Mouse (Mus musculus): ENCODE measurements around the gene Cers6. TPM values are rescaled to one million over a fixed set of nuclear protein-coding genes. Genes with fewer than 3 reads are reported as not detected.

The Cers6 gene
- polyA plus RNA-seq, 1 experiment from 2014 or later = 70.7 TPM

GRCm38 (mm10) chr2:68932656-68933055 lies 71.4 kb downstream of the Cers6 start:
- ATAC-seq (replicated peaks) = no peak
- WGBS = 58% methylated on average over 4 of the region's 4 CpGs
- H3K36me3 ChIP-seq (replicated peaks) = no peaks in the 10 kb centered on the region
- H3K27ac ChIP-seq = no peak overlapping the region
- H3K9ac ChIP-seq = no peak overlapping the region
- no peaks in the 10 kb centered on the region for H3K4me1 ChIP-seq
- no peak overlapping the region for H3K4me2 ChIP-seq
- no peaks in the 10 kb centered on the region for H3K27me3 ChIP-seq (replicated peaks)
- H3K9me3 ChIP-seq = no peaks in the 10 kb centered on the region
- H3K4me3 ChIP-seq = no peak overlapping the region

- Histone ChIP-seq H3K27me3 (replicated peaks) (no peaks in the 10 kb centered on the region), H3K27ac (no peak overlapping the region), H3K4me1 (no peaks in the 10 kb centered on the region), H3K4me2 (no peak overlapping the region), H3K9ac (no peak overlapping the region), H3K4me3 (no peak overlapping the region), H3K36me3 (replicated peaks) (no peaks in the 10 kb centered on the region), H3K9me3 (no peaks in the 10 kb centered on the region)
- WGBS = 90% methylated on average over 6 of the region's 6 CpGs
- ATAC-seq (replicated peaks) = no peak
These were observed 73.4 kb downstream of the Cers6 start for GRCm38 (mm10) chr2:68934651-68935050.

GRCm38 (mm10) chr2:68935721-68936294 lies 74.6 kb downstream of the Cers6 start:
- 90% methylated on average over 2 of the region's 2 CpGs for WGBS

GRCm38 (mm10) chr2:68936773-68937172 lies 75.5 kb downstream of the Cers6 start:
- Histone ChIP-seq H3K4me3 (no peak overlapping the region), H3K9ac (no peak overlapping the region), H3K9me3 (no peaks in the 10 kb centered on the region), H3K36me3 (replicated peaks) (no peaks in the 10 kb centered on the region), H3K4me2 (no peak overlapping the region), H3K27me3 (replicated peaks) (no peaks in the 10 kb centered on the region), H3K4me1 (no peaks in the 10 kb centered on the region), H3K27ac (no peak overlapping the region)
- WGBS = 85% methylated on average over 4 of the region's 4 CpGs
- no peak for ATAC-seq (replicated peaks)

More at GRCm38 (mm10) chr2:68935721-68936294, 74.6 kb downstream of the Cers6 start:
- Histone ChIP-seq H3K4me3 (no peak overlapping the region), H3K27ac (no peak overlapping the region), H3K27me3 (replicated peaks) (no peaks in the 10 kb centered on the region), H3K9me3 (no peaks in the 10 kb centered on the region), H3K36me3 (replicated peaks) (no peaks in the 10 kb centered on the region), H3K4me2 (no peak overlapping the region), H3K9ac (no peak overlapping the region), H3K4me1 (no peaks in the 10 kb centered on the region)
- no peak for ATAC-seq (replicated peaks)

GRCm38 (mm10) chr2:68937833-68938232 lies 76.6 kb downstream of the Cers6 start:
- Histone ChIP-seq H3K4me3 (no peak overlapping the region), H3K36me3 (replicated peaks) (no peaks in the 10 kb centered on the region), H3K4me1 (no peaks in the 10 kb centered on the region), H3K9ac (no peak overlapping the region), H3K27me3 (replicated peaks) (no peaks in the 10 kb centered on the region), H3K4me2 (no peak overlapping the region), H3K9me3 (no peaks in the 10 kb centered on the region), H3K27ac (no peak overlapping the region)
- ATAC-seq (replicated peaks) = no peak
- 97% methylated on average over 3 of the region's 3 CpGs for WGBS

GRCm38 (mm10) chr2:68944898-68945297 lies 83.7 kb downstream of the Cers6 start:
- no peak overlapping the region for H3K4me3 ChIP-seq
- no peak overlapping the region for H3K4me2 ChIP-seq
- no peak for ATAC-seq (replicated peaks)
- H3K36me3 ChIP-seq (replicated peaks) = 0 out of 2 replicates have a peak, but pooled peaks cover 9% of the 10 kb centered on the region
- no peak overlapping the region for H3K27ac ChIP-seq
- H3K4me1 ChIP-seq = no peaks in the 10 kb centered on the region
- WGBS = 82% methylated on average over 2 of the region's 2 CpGs
- H3K9ac ChIP-seq = no peak overlapping the region
- no peaks in the 10 kb centered on the region for H3K27me3 ChIP-seq (replicated peaks)
- no peaks in the 10 kb centered on the region for H3K9me3 ChIP-seq

GRCm38 (mm10) chr2:68945976-68946375 lies 84.7 kb downstream of the Cers6 start:
- H3K4me2 ChIP-seq = no peak overlapping the region
- no peaks in the 10 kb centered on the region for H3K4me1 ChIP-seq
- no peak overlapping the region for H3K4me3 ChIP-seq
- H3K27ac ChIP-seq = no peak overlapping the region
- 0 out of 2 replicates have a peak, but pooled peaks cover 9% of the 10 kb centered on the region for H3K36me3 ChIP-seq (replicated peaks)
- no peaks in the 10 kb centered on the region for H3K27me3 ChIP-seq (replicated peaks)
- WGBS = 94% methylated on average over 2 of the region's 2 CpGs
- no peak for ATAC-seq (replicated peaks)
- no peak overlapping the region for H3K9ac ChIP-seq
- no peaks in the 10 kb centered on the region for H3K9me3 ChIP-seq

GRCm38 (mm10) chr2:68946819-68947218 lies 85.6 kb downstream of the Cers6 start:
- ATAC-seq (replicated peaks) = no peak
- no peaks in the 10 kb centered on the region for H3K4me1 ChIP-seq
- H3K27ac ChIP-seq = no peak overlapping the region
- no peaks in the 10 kb centered on the region for H3K27me3 ChIP-seq (replicated peaks)
- no peak overlapping the region for H3K4me2 ChIP-seq
- no peaks in the 10 kb centered on the region for H3K9me3 ChIP-seq
- 91% methylated on average over 5 of the region's 5 CpGs for WGBS
- H3K4me3 ChIP-seq = no peak overlapping the region
- H3K36me3 ChIP-seq (replicated peaks) = 0 out of 2 replicates have a peak, but pooled peaks cover 9% of the 10 kb centered on the region
- H3K9ac ChIP-seq = no peak overlapping the region

- H3K9me3 ChIP-seq = no peaks in the 10 kb centered on the region
- no peak for ATAC-seq (replicated peaks)
- H3K27me3 ChIP-seq (replicated peaks) = no peaks in the 10 kb centered on the region
- no peak overlapping the region for H3K9ac ChIP-seq
- H3K4me1 ChIP-seq = no peaks in the 10 kb centered on the region
- H3K27ac ChIP-seq = no peak overlapping the region
- WGBS = 93% methylated on average over 2 of the region's 2 CpGs
- no peak overlapping the region for H3K4me2 ChIP-seq
- 0 out of 2 replicates have a peak, but pooled peaks cover 9% of the 10 kb centered on the region for H3K36me3 ChIP-seq (replicated peaks)
- H3K4me3 ChIP-seq = no peak overlapping the region
These were observed 87.9 kb downstream of the Cers6 start for GRCm38 (mm10) chr2:68949137-68949536.

GRCm38 (mm10) chr2:68949728-68950127 lies 88.5 kb downstream of the Cers6 start:
- 85% methylated on average over 5 of the region's 5 CpGs for WGBS
- 0 out of 2 replicates have a peak, but pooled peaks cover 9% of the 10 kb centered on the region for H3K36me3 ChIP-seq (replicated peaks)
- H3K4me1 ChIP-seq = no peaks in the 10 kb centered on the region
- ATAC-seq (replicated peaks) = no peak
- no peak overlapping the region for H3K9ac ChIP-seq
- no peaks in the 10 kb centered on the region for H3K27me3 ChIP-seq (replicated peaks)
- no peak overlapping the region for H3K27ac ChIP-seq
- H3K9me3 ChIP-seq = no peaks in the 10 kb centered on the region
- H3K4me2 ChIP-seq = no peak overlapping the region
- H3K4me3 ChIP-seq = no peak overlapping the region

- Histone ChIP-seq H3K27me3 (replicated peaks) (no peaks in the 10 kb centered on the region), H3K4me3 (no peak overlapping the region), H3K9ac (no peak overlapping the region), H3K4me2 (no peak overlapping the region), H3K4me1 (no peaks in the 10 kb centered on the region), H3K27ac (no peak overlapping the region), H3K36me3 (replicated peaks) (0 out of 2 replicates have a peak, but pooled peaks cover 9% of the 10 kb centered on the region), H3K9me3 (no peaks in the 10 kb centered on the region)
- 92% methylated on average over 3 of the region's 3 CpGs for WGBS
- no peak for ATAC-seq (replicated peaks)
These were observed 90.5 kb downstream of the Cers6 start for GRCm38 (mm10) chr2:68951706-68952105.

GRCm38 (mm10) chr2:68953688-68954087 lies 92.4 kb downstream of the Cers6 start:
- H3K27ac ChIP-seq = no peak overlapping the region
- no peaks in the 10 kb centered on the region for H3K9me3 ChIP-seq
- no peaks in the 10 kb centered on the region for H3K27me3 ChIP-seq (replicated peaks)
- H3K36me3 ChIP-seq (replicated peaks) = 0 out of 2 replicates have a peak, but pooled peaks cover 8% of the 10 kb centered on the region
- H3K4me2 ChIP-seq = no peak overlapping the region
- no peak overlapping the region for H3K9ac ChIP-seq
- peaks cover 12% of the 10 kb centered on the region; the same call in 1 of the 2 replicates for H3K4me1 ChIP-seq
- WGBS = 86% methylated on average over 2 of the region's 2 CpGs
- H3K4me3 ChIP-seq = no peak overlapping the region
- ATAC-seq (replicated peaks) = no peak

GRCm38 (mm10) chr2:68955496-68955895 lies 94.3 kb downstream of the Cers6 start:
- 94% methylated on average over 2 of the region's 2 CpGs for WGBS
- Histone ChIP-seq H3K9ac (no peak overlapping the region), H3K4me2 (no peak overlapping the region), H3K36me3 (replicated peaks) (no peaks in the 10 kb centered on the region), H3K4me1 (peaks cover 12% of the 10 kb centered on the region; the same call in 1 of the 2 replicates), H3K9me3 (no peaks in the 10 kb centered on the region), H3K4me3 (no peak overlapping the region), H3K27me3 (replicated peaks) (no peaks in the 10 kb centered on the region), H3K27ac (no peak overlapping the region)
- no peak for ATAC-seq (replicated peaks)

Measured in midbrain, embryonic 15.5 days (tissue).